Mouse (Mus musculus) cerebellum, adult 2 months (tissue): ENCODE measurements around the gene Asb16. TPM values are rescaled to one million over a fixed set of nuclear protein-coding genes. Genes with fewer than 3 reads are reported as not detected.

Experiments used
- DNase-seq, 2 experiments: peaks; one replicate each; pipeline ENCODE4 v3.0.0; 2021
- H3K27ac ChIP-seq: fragments of 200-500 bp; 2 replicates; pipeline ENCODE4 v1.5.1; 2012; ENCODE audit warnings: low read length, control low read depth, inconsistent platforms; ENCODE audit not compliant: insufficient read depth
- H3K27me3 ChIP-seq: fragments of 200-500 bp; 2 replicates; pipeline ENCODE4 v1.6.1; 2012; ENCODE audit warnings: inconsistent platforms, mild to moderate bottlenecking, low read length, moderate library complexity; ENCODE audit not compliant: control insufficient read depth, insufficient read depth
- H3K4me1 ChIP-seq: fragments of 200-500 bp; 2 replicates; pipeline ENCODE4 v1.6.1; 2011; ENCODE audit warnings: low read length; ENCODE audit not compliant: control insufficient read depth, insufficient read depth
- H3K4me3 ChIP-seq: fragments of 200-500 bp; replicated peaks from 2 replicates; pipeline ENCODE3; 2011; ENCODE audit warnings: mild to moderate bottlenecking, low read depth, low read length, control low read depth; ENCODE audit not compliant: insufficient read depth
- CTCF ChIP-seq: fragments of 200-500 bp; IDR thresholded peaks from 2 replicates; pipeline ENCODE4 v1.5.1; 2011; ENCODE audit warnings: low read depth, mild to moderate bottlenecking, control low read depth, low read length, moderate library complexity, borderline replicate concordance; ENCODE audit not compliant: insufficient read depth
- POLR2A ChIP-seq: fragments of 200-500 bp; IDR thresholded peaks from 2 replicates; pipeline ENCODE4 v1.6.1; 2011; ENCODE audit warnings: low read length, control low read depth, borderline replicate concordance; ENCODE audit not compliant: insufficient read depth
- WGBS: fragments of 180-500 bp; shearing (Covaris S2); methylation state at CpG from one replicate; pipeline ENCODE4 v1.1.7; 2018; 5-methylcytosine and 5-hydroxymethylcytosine counted together
- polyA plus RNA-seq: library from polyadenylated mRNA; depleted of rRNA; stranded (reverse); fragments of >200 nt; gene quantifications from 2 replicates; pipeline ENCODE4 v1.2.3, GENCODE M21; 2012

Gene Asb16
- polyA plus RNA-seq, 1 experiment = 4.0 TPM

DNA sequence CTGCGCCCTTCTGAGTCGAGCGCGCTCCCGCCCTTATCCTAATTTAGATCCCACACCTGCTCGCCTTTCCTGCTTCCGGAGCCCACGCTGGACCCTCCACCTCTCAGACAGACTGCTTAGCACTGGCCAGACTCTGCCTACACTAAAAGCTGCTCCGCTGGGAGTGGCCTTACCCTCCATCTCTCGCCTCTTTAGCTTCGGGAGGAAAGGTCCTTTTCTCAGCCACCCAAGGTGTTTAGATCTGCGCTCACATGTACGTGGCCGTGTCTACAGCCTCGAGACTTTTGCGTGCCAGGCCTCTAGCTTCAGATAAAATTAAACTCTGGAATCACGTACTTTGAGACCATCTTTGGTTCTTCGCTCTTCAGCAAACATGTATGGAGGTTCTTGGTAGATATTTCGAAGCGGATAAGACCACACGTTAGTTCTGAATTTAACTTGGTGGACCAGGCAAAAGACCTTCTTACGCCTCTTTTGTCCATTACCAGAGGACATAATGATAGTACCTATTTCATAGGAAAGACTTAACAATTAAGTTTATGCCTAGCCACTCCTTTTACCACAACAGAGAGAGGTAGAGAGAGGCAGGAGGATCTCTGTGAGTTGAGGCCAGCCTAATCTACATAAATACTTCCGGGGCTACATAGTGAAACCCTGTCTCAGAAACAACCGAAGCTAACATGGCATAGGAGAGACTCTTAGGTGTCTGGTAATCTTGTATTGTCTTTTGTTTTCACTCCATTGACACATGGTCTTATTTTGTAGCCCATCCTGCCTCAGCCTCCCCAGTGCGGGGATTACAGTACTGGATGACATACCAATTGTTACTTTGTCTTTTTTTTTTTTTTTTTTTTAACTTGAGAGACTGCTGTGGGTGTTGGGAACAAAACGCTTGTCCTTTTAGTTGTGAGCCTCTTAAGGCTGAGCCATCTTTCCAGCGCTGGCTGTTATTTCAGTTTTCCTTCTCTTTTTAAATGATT, 29.3 kb downstream of the Asb16 start:
- 27% methylated on average over 27 of the region's 27 CpGs for WGBS
- Histone ChIP-seq H3K27me3 (no peaks in the 10 kb centered on the region), H3K27ac (peak overlapping the region; percentile 88), H3K4me1 (peaks cover 11% of the 10 kb centered on the region; the same call in 1 of the 2 replicates), H3K4me3 (peak overlapping the region; percentile 93)
- no peak for DNase-seq
- TF ChIP-seq CTCF = no peak
- TF ChIP-seq POLR2A = no peak

DNA sequence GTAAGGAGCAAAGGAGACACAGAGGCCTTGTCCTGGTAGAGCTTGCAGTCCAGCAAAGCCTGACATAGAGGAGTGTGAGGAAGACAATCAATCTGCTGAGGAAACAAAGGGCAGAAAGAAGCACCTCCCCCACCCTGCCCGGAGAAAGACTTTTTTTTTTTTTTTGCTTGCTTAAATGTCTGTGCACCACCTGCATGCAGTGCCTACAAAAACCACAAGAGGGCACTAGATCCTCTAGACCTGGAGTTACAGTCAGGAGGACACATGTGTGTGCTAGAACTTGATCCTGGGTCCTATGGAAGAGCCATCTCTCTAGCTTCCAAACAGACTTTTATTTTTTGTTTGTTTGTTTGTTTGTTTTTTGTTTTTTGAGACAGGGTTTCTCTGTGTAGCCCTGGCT, 31.3 kb downstream of the Asb16 start:
- Histone ChIP-seq H3K4me1 (peaks cover 7% of the 10 kb centered on the region; the same call in 1 of the 2 replicates), H3K4me3 (no peak overlapping the region), H3K27me3 (no peaks in the 10 kb centered on the region), H3K27ac (no peak overlapping the region)
- TF ChIP-seq CTCF (peak; percentile 55), POLR2A (no peak)
- peak in 1 of 2 experiments; percentile 56 for DNase-seq
- WGBS = 4% methylated on average over 1 of the region's 1 CpGs

DNA sequence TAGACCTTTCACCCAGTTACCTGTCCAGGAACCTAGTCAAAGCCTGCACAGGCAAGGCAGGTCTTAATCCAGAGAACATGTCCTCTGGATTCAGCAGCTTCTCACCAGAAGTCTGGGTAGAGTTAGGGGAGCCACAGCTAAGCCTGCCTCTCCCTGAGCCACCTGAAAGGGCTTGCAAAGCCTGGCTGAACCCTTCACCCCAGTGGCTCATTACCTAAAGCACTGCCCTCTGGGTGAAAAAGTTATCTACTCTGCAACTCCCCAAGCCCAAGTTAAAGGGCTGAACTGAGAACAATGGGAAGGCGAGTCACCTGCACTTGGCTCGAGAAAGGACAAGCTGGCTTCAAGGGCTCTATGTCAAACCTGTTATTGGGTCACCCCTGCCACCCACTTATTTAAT, 35.6 kb downstream of the Asb16 start:
- no peak for DNase-seq
- H3K27ac ChIP-seq = no peak overlapping the region
- TF ChIP-seq CTCF (no peak), POLR2A (no peak)
- no peaks in the 10 kb centered on the region for H3K4me1 ChIP-seq
- no peak overlapping the region for H3K4me3 ChIP-seq
- no peaks in the 10 kb centered on the region for H3K27me3 ChIP-seq
- 55% methylated on average over 2 of the region's 2 CpGs for WGBS

DNA sequence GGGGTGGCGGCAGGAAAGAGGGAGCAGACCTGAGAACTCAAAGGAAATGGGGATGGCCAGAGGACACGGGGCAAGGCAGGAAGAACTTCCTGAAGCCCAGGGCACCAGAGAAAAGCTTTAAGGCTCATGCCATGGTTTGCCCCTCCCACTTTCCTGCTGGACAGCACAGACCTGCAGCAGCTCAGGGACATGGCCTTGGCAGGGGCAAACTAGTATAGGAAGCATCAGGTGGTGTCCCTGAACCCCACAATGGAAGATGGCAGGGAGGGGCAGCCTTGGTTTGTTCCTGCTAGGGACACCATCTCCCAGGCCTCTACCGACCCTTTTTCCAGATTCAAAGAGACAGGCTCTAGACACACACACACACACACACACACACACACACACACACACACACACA, 36.8 kb downstream of the Asb16 start:
- Histone ChIP-seq H3K27me3 (no peaks in the 10 kb centered on the region), H3K27ac (no peak overlapping the region), H3K4me3 (no peak overlapping the region), H3K4me1 (peaks cover 9% of the 10 kb centered on the region; the same call in 1 of the 2 replicates)
- no peak for DNase-seq
- no peak for TF ChIP-seq POLR2A
- no peak for TF ChIP-seq CTCF
- 64% methylated on average over 3 of the region's 3 CpGs for WGBS

DNA sequence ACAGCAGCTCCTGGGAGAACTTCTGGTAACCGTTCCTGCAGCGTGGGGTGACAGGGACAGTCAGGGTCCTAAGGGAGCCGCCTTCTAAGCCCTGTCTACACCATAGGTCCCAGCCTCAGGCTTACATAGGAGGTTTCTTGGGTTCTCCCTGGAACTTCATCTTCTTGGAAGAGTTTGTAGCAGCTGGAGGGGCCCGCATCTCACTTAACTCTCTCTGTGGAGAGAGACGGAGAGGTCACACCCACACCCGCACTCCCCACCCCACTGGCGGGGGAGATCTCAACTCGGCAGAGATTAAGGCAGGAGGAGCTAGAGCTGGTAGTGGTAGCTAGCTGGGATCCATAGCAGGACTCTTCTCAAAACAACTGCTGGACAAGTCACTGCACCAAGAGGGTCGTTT, 39.6 kb downstream of the Asb16 start:
- H3K4me3 ChIP-seq = no peak overlapping the region
- H3K4me1 ChIP-seq = peaks cover 10% of the 10 kb centered on the region; the same call in 1 of the 2 replicates
- 76% methylated on average over 9 of the region's 9 CpGs for WGBS
- TF ChIP-seq POLR2A = no peak
- TF ChIP-seq CTCF = no peak
- no peak overlapping the region for H3K27ac ChIP-seq
- H3K27me3 ChIP-seq = no peaks in the 10 kb centered on the region
- DNase-seq = no peak

DNA sequence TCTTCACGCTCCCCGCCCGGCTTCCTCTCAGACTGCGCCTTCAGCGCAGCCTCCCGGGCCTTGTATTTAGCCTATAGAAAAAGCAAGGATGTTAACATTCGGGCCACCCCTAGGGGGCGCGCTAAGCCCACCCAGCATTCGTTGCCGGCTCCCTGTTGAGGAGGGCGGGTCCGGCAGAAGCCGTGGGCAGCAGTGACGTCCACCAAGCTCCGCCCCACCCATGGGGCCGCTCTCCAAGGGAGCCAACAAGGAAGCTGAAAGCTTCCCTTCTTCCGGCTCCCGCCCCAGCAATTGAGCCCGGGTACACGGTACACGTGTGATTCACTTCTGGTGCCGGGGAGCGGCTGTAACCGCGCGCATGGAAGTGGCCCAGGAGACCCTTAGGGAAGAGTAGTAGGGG, 40.4 kb downstream of the Asb16 start:
- no peak for TF ChIP-seq POLR2A
- peak; percentile 90 for TF ChIP-seq CTCF

DNA sequence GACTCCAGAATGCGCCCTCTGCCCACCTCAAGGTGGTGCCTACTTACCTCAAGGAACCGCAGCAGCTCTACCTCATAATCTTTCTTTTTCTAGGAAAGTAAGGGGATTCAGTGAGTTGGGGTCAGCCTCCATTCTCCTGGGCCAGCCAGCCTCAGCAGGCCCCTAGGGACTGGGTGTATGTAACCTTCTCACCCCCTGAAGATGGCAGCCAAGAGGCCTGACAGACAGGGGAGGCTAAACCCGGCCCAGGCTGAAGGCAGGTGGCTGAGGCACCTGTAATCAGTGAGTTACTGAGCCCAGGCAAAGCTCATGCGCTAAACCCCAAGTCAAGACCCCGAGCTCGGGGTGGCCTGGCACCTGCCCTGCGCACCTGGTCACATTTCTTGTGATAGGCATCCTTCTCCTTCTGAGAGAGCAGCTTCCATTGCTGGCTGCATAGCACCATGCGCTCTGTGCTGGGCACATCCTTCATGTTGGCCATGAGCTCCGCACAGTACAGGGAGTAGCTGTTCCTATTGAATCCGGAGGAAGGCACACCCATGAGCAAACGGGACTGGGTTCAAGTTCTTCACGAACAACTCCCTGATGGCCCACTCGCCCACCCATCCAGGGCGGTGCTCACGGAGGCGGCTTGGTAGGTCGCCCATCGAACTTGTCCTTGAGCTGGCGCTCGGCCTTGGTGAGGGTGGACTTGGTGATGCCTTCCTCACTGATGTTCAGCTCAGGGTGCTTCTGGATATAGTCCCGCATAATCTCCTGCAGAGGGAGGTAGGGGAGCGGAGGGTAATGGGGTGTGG, 41.5 kb downstream of the Asb16 start:
- 80% methylated on average over 22 of the region's 22 CpGs for WGBS
- Histone ChIP-seq H3K4me1 (peaks cover 10% of the 10 kb centered on the region; the same call in 1 of the 2 replicates), H3K4me3 (no peak overlapping the region), H3K27me3 (no peaks in the 10 kb centered on the region), H3K27ac (no peak overlapping the region)
- TF ChIP-seq CTCF = no peak
- TF ChIP-seq POLR2A = no peak
- peak in 1 of 2 experiments; percentile 37 for DNase-seq

More for the DNA sequence above, 40.4 kb downstream of the Asb16 start:
- DNase-seq = peak; percentile 93 to 95
- Histone ChIP-seq H3K4me1 (peaks cover 10% of the 10 kb centered on the region; the same call in 1 of the 2 replicates), H3K4me3 (no peak overlapping the region), H3K27ac (no peak overlapping the region), H3K27me3 (no peaks in the 10 kb centered on the region)
- 3% methylated on average over 27 of the region's 27 CpGs for WGBS
